Mouse (Mus musculus): ENCODE results near the gene Gm8300.
"Not testable (repeated sequence)": the region's sequence is repeated elsewhere in the genome, so short reads cannot be mapped to it uniquely, and the experiment has no call there.

The Gm8300 gene

DNA sequence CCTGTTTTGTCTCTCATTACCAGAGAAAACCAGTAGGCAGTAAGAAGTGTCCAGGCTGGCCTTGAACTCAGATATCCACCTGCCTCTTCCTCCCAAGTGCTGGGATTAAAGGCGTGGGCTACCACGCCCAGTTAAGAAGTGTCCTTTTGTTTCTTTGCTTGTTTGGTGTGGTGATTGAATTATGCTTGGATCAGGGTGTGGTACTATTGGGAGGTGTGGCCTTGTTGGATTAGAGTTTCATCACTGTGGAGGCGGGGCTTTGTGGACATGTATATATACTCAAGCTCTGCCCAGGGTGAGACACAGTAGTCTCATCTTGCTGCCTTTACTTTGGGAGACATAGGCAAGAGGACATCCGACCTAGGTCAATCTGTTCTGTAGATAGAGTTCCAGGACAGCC, at the start of gene Gm8300:
Gene Gm8300 (plus strand): TSS at position 301 of the 400 bp plus-strand sequence.
- DNase-seq (ENCODE audit: low spot score in 2 of 2), result not testable (repeated sequence)

DNA sequence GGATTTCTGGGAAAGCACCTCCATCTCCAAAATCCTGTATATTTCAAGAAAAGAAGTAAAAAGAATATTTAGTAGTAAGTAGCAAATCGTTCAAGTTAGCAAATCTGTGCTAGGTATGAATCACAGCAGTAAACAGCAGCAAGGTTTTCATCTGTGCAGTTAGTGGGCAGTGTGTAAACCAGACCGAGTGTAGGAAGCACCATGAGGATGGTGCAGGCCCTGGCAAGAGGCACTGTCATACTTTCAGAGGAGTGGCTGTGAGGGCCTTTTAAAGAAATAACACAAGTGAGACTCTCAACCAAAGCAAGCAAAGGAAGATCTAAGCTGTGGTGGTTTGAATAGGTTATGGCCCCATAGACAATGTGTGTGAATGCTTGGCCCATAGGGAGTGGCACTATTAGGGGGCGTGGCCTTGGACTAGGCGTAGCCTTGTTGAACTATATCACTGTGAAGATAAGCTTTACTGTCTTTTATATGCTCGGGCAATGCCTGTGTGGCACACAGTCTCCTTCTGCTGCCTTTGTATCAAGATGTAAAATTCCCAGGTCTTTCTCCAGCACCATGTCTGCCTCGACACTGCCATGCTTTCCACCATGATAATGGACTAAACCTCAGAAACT, 49.3 kb upstream of the Gm8300 start:
- no peak for DNase-seq (ENCODE audit: low spot score in 2 of 2)

DNA sequence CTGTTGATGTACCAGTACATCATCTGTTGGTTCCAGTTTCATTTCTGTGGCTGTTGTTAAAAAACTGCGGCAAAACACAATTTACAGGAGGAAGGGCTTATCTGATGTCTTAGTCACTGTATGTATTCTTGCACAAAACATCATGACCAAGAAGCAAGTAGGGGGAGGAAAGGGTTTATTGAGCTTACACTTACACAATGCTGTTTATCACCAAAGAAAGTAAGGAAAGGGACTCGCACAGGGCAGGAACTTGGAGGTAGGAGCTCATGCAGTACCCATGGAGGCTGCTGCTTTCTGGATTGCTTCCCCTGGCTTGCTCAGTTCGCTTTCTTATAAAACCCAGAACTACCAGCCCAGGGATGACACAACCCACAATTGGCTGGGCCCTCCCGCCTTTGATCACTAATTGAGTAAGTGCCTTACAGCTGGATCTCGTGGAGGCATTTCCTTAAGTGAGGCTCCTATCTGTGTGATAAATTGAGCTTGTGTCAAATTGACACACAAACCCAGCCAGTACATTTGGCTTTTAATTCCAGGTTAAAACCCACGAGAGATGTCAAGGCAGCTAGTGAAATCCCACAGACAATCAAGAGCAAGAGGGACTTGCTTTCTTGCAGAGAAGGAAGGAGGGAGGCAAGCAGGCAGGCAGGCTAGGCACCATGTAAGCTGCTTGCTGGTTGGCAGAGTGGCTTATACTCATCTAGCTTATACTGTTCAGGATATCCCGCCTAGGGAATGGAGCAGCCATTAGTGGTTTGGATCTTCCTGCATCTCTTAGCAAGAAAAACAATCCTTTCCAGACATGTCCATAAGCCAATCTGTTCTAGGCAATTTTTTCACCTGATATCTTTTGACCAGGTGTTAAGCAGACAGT, 43.6 kb upstream of the Gm8300 start:
- DNase-seq (ENCODE audit: low spot score in 2 of 2), result no peak

DNA sequence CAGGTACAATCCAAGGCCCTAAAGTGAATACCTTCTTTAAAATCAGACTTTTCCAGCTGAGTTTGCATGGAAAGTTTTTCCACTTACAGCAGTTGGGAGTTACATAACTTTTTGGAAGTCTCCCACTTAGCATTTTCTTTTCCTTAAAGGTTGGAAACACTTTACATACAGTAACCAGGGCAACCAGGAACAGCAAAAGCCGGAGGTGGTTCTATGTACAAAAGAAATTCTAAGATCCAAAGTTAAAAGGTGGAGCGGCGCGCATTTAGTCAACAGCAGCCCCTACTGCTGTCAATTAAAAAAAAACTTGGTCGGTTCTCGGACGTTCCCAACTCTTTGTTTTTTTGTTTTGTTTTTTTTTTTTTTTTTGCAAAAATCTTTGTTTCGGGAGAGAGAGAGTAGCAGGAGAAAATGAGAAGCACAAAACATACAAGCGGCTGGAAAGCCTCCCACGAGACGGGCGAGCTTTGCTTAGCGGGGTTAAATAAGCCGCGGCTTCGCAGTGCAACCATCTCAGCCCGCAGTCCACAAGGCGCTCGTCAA, 42.6 kb upstream of the Gm8300 start:
- no peak for DNase-seq (ENCODE audit: low spot score in 2 of 2)

DNA sequence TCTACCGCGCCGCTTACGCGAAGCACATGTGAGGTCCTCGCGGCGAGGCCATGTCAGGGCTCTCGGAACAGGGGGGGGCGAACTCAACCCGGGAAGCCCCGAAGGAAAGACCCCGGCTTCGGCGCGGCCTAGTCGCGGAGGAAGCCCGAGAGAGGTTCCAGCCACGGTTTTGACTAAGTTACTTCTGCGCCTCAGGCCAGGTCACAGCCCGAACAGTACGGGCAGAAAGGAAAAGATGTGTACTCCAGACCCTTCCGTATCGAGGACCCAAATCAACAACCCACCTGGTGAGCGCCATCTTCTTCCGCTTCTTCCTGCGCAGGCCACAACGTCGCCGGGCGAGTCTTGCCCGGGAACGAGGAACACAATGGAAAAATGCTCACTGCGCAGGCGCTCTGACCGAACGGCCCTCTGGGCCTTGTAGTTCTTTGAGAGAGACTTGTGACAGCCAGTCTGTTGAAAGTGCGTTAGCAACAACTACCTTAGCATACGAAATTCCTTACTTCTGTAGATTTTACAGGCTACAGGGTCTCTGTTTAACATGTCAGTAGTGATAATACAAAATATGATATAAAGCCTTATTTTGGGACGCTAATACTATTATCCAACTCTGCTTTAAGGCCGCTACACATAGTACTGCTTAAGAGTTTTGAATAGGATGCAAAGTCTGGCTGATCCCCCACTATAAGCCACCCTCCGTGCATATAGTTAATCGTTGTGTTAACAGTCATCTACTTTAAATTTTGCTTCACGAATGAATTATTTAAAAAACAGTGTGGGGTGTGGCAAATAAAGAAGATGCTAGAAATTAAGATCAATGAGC, 41.9 kb upstream of the Gm8300 start, which contains the start of gene Snw1:
Gene Snw1 (minus strand): TSS at position 311 of the 823 bp plus-strand sequence.
- DNase-seq (ENCODE audit: low spot score in 2 of 2), result peak; percentile 92 to 94

DNA sequence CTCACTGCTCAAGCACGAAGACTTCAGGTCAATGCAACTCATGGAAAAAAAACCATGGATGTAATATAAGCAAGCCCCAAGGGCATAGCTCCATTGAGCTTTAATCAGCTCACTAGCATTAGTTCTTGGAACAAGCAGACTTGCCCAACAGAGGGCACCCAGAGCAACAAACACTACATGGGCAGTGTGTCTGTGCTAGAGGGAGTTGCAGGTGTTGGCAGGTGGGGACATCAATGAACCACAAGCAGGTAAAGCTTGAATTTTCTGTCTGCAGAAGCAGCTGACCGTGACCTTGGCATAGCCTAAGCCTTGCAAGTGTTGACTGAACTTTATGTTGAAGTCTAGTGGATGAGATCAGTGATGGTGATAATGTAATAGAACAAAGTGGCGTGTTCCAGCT, 39.4 kb upstream of the Gm8300 start:
- DNase-seq (ENCODE audit: low spot score in 2 of 2), result no peak

DNA sequence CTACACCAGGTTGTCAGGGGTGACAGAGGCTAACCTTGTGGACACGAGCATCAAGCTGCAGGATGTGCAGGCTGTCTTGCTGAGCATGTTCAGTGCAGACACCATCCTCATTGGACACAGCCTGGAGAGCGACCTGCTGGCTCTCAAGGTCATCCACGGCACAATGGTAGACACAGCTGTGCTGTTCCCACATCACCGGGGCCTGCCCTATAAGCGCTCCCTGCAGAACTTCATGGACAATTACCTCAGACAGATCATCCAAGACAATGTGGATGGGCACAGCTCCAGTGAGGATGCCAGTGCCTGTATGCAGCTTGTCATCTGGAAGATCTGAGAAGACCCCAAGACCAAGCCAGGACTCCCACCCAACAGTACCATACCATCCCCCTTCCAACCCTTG, 31.6 kb upstream of the Gm8300 start:
- DNase-seq (ENCODE audit: low spot score in 2 of 2), result not testable (repeated sequence)

DNA sequence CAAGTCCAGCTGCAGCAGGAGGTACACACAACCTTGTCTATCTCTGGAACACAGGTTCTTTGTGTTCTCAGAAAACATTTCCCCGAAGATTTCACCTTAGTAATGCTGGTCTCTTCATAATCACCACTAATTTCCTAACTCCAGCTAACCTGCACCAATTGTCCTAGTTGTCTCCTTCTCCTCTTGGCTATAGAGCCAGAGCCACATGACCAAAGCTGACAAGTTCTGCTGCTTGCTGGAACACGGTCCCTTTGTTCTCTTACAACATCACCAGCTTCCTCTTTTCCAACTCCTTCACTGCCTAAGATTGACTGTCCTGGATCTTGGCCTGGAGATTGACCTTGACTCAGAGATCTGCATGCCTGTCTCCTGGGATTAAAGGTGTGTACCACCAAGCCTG, 25.4 kb upstream of the Gm8300 start:
- not testable (repeated sequence) for DNase-seq (ENCODE audit: low spot score in 2 of 2)

DNA sequence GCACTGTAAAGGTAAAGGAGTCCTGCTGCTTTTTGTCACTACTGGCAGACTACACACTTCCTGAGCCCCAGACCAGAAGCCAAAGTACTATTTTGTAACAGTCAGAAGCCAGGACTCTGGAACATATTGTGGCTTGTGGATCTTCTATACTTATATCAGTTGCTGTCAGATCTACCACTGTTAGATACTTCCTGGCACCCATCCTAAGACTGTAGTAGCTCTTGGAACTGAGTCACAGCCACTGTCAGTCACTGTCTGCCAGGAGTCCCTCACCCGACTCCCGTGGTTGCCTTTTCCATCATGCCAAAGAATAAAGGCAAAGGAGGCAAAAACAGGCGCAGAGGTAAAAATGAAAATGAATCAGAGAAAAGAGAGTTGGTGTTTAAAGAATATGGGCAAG, 19.7 kb upstream of the Gm8300 start, which contains the start of gene Gm5788:
Gene Gm5788 (plus strand): TSS at position 301 of the 400 bp plus-strand sequence.
- DNase-seq (ENCODE audit: low spot score in 2 of 2), result not testable (repeated sequence)

DNA sequence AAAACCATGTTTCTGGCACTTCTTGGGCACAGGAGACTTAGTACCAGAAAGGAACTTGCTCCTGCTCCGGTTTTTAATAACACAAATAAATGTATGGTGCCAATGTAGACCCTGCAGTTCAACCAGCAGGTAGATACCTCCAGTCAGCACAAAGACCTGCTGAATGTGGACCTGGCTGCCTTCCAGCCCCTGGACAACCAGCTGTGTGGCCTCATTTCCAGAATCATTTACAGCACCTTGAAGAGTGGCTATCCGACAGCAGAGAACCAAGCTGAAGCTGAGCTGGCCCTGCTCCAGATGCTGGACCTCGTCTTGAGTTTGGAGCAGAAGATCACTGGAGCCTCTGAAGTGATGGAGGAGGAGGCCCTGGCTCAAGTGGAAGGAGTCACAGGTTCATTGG, 5.5 kb downstream of the Gm8300 start:
- DNase-seq (ENCODE audit: low spot score in 2 of 2), result not testable (repeated sequence)

DNA sequence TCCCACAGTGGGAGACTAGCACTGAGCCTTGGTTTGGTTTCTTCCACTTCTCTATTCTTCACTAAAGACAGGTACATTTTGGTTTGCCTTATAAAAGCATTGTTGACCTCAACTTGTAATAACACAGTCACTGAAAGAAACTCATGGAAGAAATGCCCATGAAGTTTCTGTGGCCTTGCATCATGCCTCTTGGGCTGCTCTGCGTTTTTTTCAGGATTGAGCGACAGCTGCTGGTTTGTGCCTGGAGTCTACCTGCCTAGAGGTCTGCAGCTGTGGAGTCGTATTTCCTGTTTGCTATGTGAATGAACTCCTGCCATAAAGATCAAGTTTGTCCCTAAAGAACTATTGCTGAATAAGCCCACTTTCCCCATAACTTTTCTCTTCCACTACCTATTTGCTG, 29.8 kb downstream of the Gm8300 start:
- no peak for DNase-seq (ENCODE audit: low spot score in 2 of 2)

DNA sequence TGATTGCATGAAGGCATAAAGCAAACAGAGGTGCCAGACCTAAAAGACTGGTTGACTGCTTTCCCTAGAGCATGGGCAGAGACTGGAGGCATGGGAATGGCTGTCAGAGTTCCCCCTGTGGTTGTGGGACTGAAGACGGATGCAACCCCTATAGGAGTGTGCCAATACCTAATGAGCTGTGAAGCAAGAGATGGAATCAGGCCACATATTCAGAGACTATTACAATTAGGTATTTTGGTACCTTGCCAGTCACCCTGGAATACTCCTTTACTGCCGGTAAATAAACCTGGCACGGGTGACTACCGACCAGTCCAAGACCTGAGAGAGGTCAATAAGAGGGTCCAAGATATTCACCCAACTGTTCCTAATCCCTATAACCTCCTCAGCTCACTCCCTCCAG, 36.5 kb downstream of the Gm8300 start:
- not testable (repeated sequence) for DNase-seq (ENCODE audit: low spot score in 2 of 2)

Measured in frontal cortex, postnatal 10 days (tissue).